Mouse (Mus musculus): ENCODE results near the gene Ino80d. TPM values are rescaled to one million over a fixed set of nuclear protein-coding genes. Genes with fewer than 3 reads are reported as not detected.

Ino80d gene
- polyA plus RNA-seq, 1 experiment from 2014 or later = 7.9 TPM

DNA sequence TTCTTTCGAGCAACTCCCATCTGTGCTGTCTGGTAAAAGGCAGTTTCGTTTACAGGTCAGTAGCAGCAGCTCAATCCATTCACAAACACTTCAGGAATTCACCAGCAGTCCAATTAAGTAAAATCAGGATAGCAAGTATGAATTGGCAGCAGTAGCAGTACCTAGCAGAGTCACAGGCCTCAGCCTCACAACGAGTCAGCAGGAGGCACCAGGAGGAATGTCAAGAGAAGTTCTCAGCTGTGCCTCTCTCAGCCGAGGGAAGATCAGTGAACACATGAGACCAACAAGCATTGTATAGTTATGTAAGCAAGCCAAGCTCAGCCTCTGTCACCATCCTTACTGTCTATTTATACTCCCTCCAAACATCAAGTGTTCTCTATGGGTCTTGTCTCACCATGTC is 15.6 kb downstream of the Ino80d start:
- no peaks in the 10 kb centered on the region for H3K9me3 ChIP-seq (replicated peaks; ENCODE audit: control insufficient read depth, low read length)
- no peak overlapping the region for H3K4me2 ChIP-seq (ENCODE audit: low read depth, low read length)
- WGBS = 80% methylated on average over 4 of the region's 4 CpGs
- H3K36me3 ChIP-seq (replicated peaks; ENCODE audit: control insufficient read depth, insufficient read depth, low read depth, low read length) = peaks cover 2% of the 10 kb centered on the region
- H3K4me1 ChIP-seq (ENCODE audit: control insufficient read depth, insufficient read depth, low read length) = no peaks in the 10 kb centered on the region
- H3K27ac ChIP-seq (replicated peaks; ENCODE audit: low read depth, low read length) = no peak overlapping the region
- DNase-seq (ENCODE audit: low spot score) (no peak), ATAC-seq (replicated peaks; ENCODE audit: insufficient number of reproducible peaks, low FRiP score, low TSS enrichment, low read depth) (no peak)
- H3K27me3 ChIP-seq (ENCODE audit: control insufficient read depth, insufficient read depth, low read length) = no peaks in the 10 kb centered on the region
- no peak overlapping the region for H3K4me3 ChIP-seq (ENCODE audit: low read depth, low read length)
- H3K9ac ChIP-seq (replicated peaks; ENCODE audit: low read length) = no peak overlapping the region

DNA sequence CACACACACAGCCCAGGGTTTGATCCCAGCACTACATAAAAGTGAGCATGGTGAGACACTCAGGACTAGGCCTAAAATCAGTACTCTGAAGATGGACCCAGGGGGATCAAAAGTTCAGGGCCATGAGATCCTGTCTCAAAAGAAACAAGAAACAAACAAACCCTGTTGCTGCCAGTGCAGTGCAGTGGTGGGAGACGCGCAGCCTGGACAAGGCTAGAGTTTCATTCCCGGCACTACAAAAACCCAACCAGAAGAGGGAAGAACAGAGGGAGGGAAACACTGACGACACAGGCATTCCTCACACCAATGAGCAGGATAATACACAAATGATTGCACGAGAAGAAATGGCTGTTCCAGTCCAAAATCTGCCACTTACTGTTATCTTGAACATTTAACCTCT is 18.4 kb downstream of the Ino80d start:
- no peak overlapping the region for H3K27ac ChIP-seq (replicated peaks; ENCODE audit: low read depth, low read length)
- no peak overlapping the region for H3K9ac ChIP-seq (replicated peaks; ENCODE audit: low read length)
- DNase-seq (ENCODE audit: low spot score) (no peak), ATAC-seq (replicated peaks; ENCODE audit: insufficient number of reproducible peaks, low FRiP score, low TSS enrichment, low read depth) (no peak)
- peaks cover 2% of the 10 kb centered on the region; the same call in 1 of the 2 replicates for H3K36me3 ChIP-seq (replicated peaks; ENCODE audit: control insufficient read depth, insufficient read depth, low read depth, low read length)
- 80% methylated on average over 5 of the region's 5 CpGs for WGBS
- H3K27me3 ChIP-seq (ENCODE audit: control insufficient read depth, insufficient read depth, low read length) = no peaks in the 10 kb centered on the region
- H3K9me3 ChIP-seq (replicated peaks; ENCODE audit: control insufficient read depth, low read length) = no peaks in the 10 kb centered on the region
- no peaks in the 10 kb centered on the region for H3K4me1 ChIP-seq (ENCODE audit: control insufficient read depth, insufficient read depth, low read length)
- no peak overlapping the region for H3K4me3 ChIP-seq (ENCODE audit: low read depth, low read length)
- H3K4me2 ChIP-seq (ENCODE audit: low read depth, low read length) = no peak overlapping the region

DNA sequence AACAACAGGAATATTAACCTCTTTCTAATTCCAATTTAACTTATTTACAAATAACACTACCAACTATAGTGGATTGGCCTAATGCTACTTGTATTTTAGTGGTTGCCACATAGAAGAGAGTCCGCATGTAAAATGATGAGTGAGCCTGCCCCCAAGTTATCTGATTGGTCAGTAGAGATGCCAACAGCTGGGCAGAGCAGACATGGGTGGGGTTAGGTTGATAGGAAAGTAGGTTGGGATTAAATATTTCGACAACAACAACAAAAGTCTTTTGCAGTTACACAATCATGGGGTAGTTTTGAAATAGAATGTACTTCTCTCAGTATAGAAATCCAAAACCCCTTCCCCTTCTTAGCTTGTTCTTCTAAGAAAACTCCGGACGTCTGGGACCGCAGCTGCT is 24.7 kb downstream of the Ino80d start:
- H3K4me2 ChIP-seq (ENCODE audit: low read depth, low read length) = no peak overlapping the region
- WGBS = 92% methylated on average over 5 of the region's 5 CpGs
- H3K9me3 ChIP-seq (replicated peaks; ENCODE audit: control insufficient read depth, low read length) = no peaks in the 10 kb centered on the region
- H3K9ac ChIP-seq (replicated peaks; ENCODE audit: low read length) = no peak overlapping the region
- ATAC-seq (replicated peaks; ENCODE audit: insufficient number of reproducible peaks, low FRiP score, low TSS enrichment, low read depth) = no peak
- no peak overlapping the region for H3K27ac ChIP-seq (replicated peaks; ENCODE audit: low read depth, low read length)
- no peaks in the 10 kb centered on the region for H3K27me3 ChIP-seq (ENCODE audit: control insufficient read depth, insufficient read depth, low read length)
- DNase-seq (ENCODE audit: low spot score) = no peak
- H3K36me3 ChIP-seq (replicated peaks; ENCODE audit: control insufficient read depth, insufficient read depth, low read depth, low read length) = peaks cover 12% of the 10 kb centered on the region
- no peaks in the 10 kb centered on the region for H3K4me1 ChIP-seq (ENCODE audit: control insufficient read depth, insufficient read depth, low read length)
- no peak overlapping the region for H3K4me3 ChIP-seq (ENCODE audit: low read depth, low read length)

DNA sequence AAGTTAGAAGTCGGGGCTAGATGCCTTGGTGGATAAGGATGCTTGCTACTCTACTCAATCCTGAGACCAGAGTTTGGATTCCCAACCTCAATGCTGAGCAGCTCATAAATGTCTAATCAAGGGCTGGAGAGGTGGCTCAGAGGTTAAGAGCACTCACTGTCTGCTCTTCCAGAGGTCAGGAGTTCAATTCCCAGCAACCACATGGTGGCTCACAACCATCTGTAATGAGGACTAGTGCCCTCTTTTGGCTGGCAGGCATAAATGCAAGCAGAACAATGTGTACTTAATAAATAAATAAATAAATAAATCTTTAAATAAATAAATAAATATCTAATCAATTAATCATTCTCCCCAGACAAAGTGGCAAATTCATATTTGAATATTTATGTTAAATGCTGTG is 25.9 kb downstream of the Ino80d start:
- no peak overlapping the region for H3K9ac ChIP-seq (replicated peaks; ENCODE audit: low read length)
- H3K27me3 ChIP-seq (ENCODE audit: control insufficient read depth, insufficient read depth, low read length) = no peaks in the 10 kb centered on the region
- no peak overlapping the region for H3K27ac ChIP-seq (replicated peaks; ENCODE audit: low read depth, low read length)
- H3K4me2 ChIP-seq (ENCODE audit: low read depth, low read length) = no peak overlapping the region
- H3K36me3 ChIP-seq (replicated peaks; ENCODE audit: control insufficient read depth, insufficient read depth, low read depth, low read length) = peaks cover 12% of the 10 kb centered on the region
- no peaks in the 10 kb centered on the region for H3K9me3 ChIP-seq (replicated peaks; ENCODE audit: control insufficient read depth, low read length)
- no peak overlapping the region for H3K4me3 ChIP-seq (ENCODE audit: low read depth, low read length)
- ATAC-seq (replicated peaks; ENCODE audit: insufficient number of reproducible peaks, low FRiP score, low TSS enrichment, low read depth) = no peak
- no peak for DNase-seq (ENCODE audit: low spot score)
- no peaks in the 10 kb centered on the region for H3K4me1 ChIP-seq (ENCODE audit: control insufficient read depth, insufficient read depth, low read length)
- 83% methylated on average over 1 of the region's 1 CpGs for WGBS

DNA sequence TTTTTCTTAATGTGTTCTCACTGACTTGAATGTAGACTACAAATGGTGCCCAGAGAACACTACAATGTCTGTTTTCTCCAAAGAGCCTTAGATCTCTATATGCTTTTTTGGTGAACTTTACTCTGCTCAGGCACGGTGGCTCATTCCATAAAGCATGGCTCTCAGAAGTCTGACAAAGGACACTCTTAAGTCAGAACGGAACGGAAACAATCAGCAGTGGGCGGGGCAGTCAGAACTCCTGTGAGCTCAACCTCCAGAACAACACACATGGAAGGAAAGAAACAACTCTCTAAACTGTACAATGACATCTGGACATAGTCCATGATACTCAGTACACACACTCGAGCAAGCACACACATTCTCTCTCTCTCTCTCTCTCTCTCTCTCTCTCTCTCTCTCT is 34.2 kb downstream of the Ino80d start:
- DNase-seq (ENCODE audit: low spot score) = no peak
- WGBS = 76% methylated on average over 5 of the region's 5 CpGs
- ATAC-seq (replicated peaks; ENCODE audit: insufficient number of reproducible peaks, low FRiP score, low TSS enrichment, low read depth) = no peak
- H3K27ac ChIP-seq (replicated peaks; ENCODE audit: low read depth, low read length) = no peak overlapping the region
- H3K4me1 ChIP-seq (ENCODE audit: control insufficient read depth, insufficient read depth, low read length) = no peaks in the 10 kb centered on the region
- no peaks in the 10 kb centered on the region; the same call in 1 of the 2 replicates for H3K36me3 ChIP-seq (replicated peaks; ENCODE audit: control insufficient read depth, insufficient read depth, low read depth, low read length)
- H3K9me3 ChIP-seq (replicated peaks; ENCODE audit: control insufficient read depth, low read length) = no peaks in the 10 kb centered on the region
- H3K4me3 ChIP-seq (ENCODE audit: low read depth, low read length) = no peak overlapping the region
- no peak overlapping the region for H3K4me2 ChIP-seq (ENCODE audit: low read depth, low read length)
- no peaks in the 10 kb centered on the region for H3K27me3 ChIP-seq (ENCODE audit: control insufficient read depth, insufficient read depth, low read length)
- no peak overlapping the region for H3K9ac ChIP-seq (replicated peaks; ENCODE audit: low read length)

DNA sequence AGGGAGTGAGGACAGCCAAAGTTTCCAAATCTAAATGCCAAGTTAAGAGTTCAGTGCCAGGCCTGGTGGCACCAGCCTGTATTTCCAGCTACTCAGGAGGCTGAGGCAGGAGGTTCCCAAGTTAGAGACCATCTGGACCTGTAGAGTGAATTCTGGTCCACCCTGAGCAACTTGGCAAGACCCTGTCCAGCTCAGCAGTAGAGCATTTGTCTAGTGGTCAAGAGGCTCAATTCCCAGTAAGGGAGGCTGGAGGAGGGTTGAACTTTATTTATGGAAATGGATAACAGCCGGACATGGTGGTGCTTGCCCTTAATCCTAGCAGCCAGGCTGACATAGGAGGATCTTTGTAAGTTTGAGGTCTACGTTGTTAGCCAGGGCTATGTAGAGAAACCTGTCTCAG is 38.1 kb downstream of the Ino80d start:
- Histone ChIP-seq H3K4me1 (ENCODE audit: control insufficient read depth, insufficient read depth, low read length) (no peaks in the 10 kb centered on the region), H3K4me2 (ENCODE audit: low read depth, low read length) (no peak overlapping the region), H3K27me3 (ENCODE audit: control insufficient read depth, insufficient read depth, low read length) (no peaks in the 10 kb centered on the region), H3K4me3 (ENCODE audit: low read depth, low read length) (no peak overlapping the region), H3K9ac (replicated peaks; ENCODE audit: low read length) (no peak overlapping the region), H3K9me3 (replicated peaks; ENCODE audit: control insufficient read depth, low read length) (no peaks in the 10 kb centered on the region), H3K36me3 (replicated peaks; ENCODE audit: control insufficient read depth, insufficient read depth, low read depth, low read length) (peaks cover 5% of the 10 kb centered on the region), H3K27ac (replicated peaks; ENCODE audit: low read depth, low read length) (no peak overlapping the region)
- WGBS = 95% methylated on average over 2 of the region's 2 CpGs
- DNase-seq (ENCODE audit: low spot score) (no peak), ATAC-seq (replicated peaks; ENCODE audit: insufficient number of reproducible peaks, low FRiP score, low TSS enrichment, low read depth) (no peak)

DNA sequence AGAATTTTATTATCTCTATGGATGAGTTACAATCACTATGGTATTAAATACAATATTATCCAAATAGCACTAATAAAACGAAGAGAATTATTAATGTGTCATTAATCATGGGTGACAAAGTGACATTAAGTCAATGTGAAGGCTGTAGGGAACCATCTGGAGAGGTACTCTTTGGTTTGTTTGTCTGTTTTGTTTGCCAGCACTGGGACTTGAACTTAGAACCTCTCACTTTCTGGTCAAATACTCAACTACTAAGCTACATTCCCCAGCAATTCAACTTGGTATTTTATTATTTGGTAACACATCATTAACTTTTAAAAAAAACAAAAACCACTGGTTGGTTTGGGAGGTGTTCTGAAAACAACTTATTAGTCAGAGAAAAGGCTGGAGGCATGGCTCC is 43.1 kb downstream of the Ino80d start:
- no peak for ATAC-seq (replicated peaks; ENCODE audit: insufficient number of reproducible peaks, low FRiP score, low TSS enrichment, low read depth)

DNA sequence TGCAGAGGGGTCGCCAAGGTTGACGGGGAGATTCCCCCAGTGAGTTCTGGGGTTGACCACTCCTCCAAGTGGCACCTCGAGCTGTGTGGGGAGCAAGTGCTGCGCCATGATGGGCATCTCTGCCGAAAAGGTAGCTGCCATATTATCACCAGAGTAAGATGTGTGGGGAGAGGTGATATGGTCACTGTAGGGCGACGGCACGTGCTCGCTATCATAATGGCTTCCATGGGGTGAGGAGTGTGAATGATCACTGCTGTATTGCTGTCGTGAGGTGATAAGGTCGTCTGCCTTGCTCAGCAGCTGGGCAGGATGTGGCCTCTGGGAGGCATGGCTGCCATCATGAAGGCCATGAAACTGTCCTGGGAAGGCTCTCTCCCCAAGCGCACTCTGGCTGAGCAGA is 56.1 kb downstream of the Ino80d start:
- Histone ChIP-seq H3K27me3 (ENCODE audit: control insufficient read depth, insufficient read depth, low read length) (no peaks in the 10 kb centered on the region), H3K36me3 (replicated peaks; ENCODE audit: control insufficient read depth, insufficient read depth, low read depth, low read length) (peaks cover 11% of the 10 kb centered on the region), H3K27ac (replicated peaks; ENCODE audit: low read depth, low read length) (no peak overlapping the region), H3K4me3 (ENCODE audit: low read depth, low read length) (no peak overlapping the region), H3K4me2 (ENCODE audit: low read depth, low read length) (no peak overlapping the region), H3K4me1 (ENCODE audit: control insufficient read depth, insufficient read depth, low read length) (no peaks in the 10 kb centered on the region), H3K9me3 (replicated peaks; ENCODE audit: control insufficient read depth, low read length) (no peaks in the 10 kb centered on the region), H3K9ac (replicated peaks; ENCODE audit: low read length) (no peak overlapping the region)
- WGBS = 95% methylated on average over 12 of the region's 12 CpGs
- DNase-seq (ENCODE audit: low spot score) (no peak), ATAC-seq (replicated peaks; ENCODE audit: insufficient number of reproducible peaks, low FRiP score, low TSS enrichment, low read depth) (no peak)

More for the DNA sequence above, 43.1 kb downstream of the Ino80d start:
- Histone ChIP-seq H3K27me3 (ENCODE audit: control insufficient read depth, insufficient read depth, low read length) (no peaks in the 10 kb centered on the region), H3K4me1 (ENCODE audit: control insufficient read depth, insufficient read depth, low read length) (no peaks in the 10 kb centered on the region), H3K9me3 (replicated peaks; ENCODE audit: control insufficient read depth, low read length) (no peaks in the 10 kb centered on the region), H3K9ac (replicated peaks; ENCODE audit: low read length) (no peak overlapping the region), H3K4me3 (ENCODE audit: low read depth, low read length) (no peak overlapping the region), H3K4me2 (ENCODE audit: low read depth, low read length) (no peak overlapping the region), H3K27ac (replicated peaks; ENCODE audit: low read depth, low read length) (no peak overlapping the region), H3K36me3 (replicated peaks; ENCODE audit: control insufficient read depth, insufficient read depth, low read depth, low read length) (peaks cover 5% of the 10 kb centered on the region)
- DNase-seq (ENCODE audit: low spot score) = no peak
- WGBS = 85% methylated on average over 1 of the region's 1 CpGs
